Mouse (Mus musculus) CH12.LX (cell line): ENCODE measurements around the gene 9530053A07Rik. TPM values are rescaled to one million over a fixed set of nuclear protein-coding genes. Genes with fewer than 3 reads are reported as not detected.

Experiments used
- DNase-seq: peaks from one replicate; pipeline ENCODE4 v3.0.0-alpha.2; 2013; ENCODE audit errors: extremely low read depth
- H3K27ac ChIP-seq: 2 replicates; pipeline ENCODE4 v1.5.1; 2012; ENCODE audit warnings: low read depth, mild to moderate bottlenecking, control low read depth, moderate library complexity; ENCODE audit not compliant: insufficient read depth
- H3K27me3 ChIP-seq: replicated peaks from 2 replicates; pipeline ENCODE3; 2012; ENCODE audit warnings: inconsistent platforms
- H3K36me3 ChIP-seq, 2 experiments: replicated peaks in 1 of 2; 2 replicates each; pipeline versions ENCODE3 to v1.6.1; 2012; ENCODE audit warnings: inconsistent platforms in 1 of 2, low read length in 1 of 2, mild to moderate bottlenecking in 1 of 2, mixed read lengths in 1 of 2, moderate library complexity in 1 of 2; ENCODE audit not compliant: control insufficient read depth in 1 of 2, insufficient read depth in 1 of 2
- H3K4me1 ChIP-seq, 2 experiments: 2 replicates each; pipeline ENCODE4 v1.6.1; 2012; ENCODE audit warnings: inconsistent platforms in 1 of 2, moderate library complexity in 1 of 2; ENCODE audit not compliant: insufficient read depth in 2 of 2, control insufficient read depth in 1 of 2
- H3K4me2 ChIP-seq: 2 replicates; pipeline ENCODE4 v1.6.1; 2012; ENCODE audit warnings: low read depth, mild to moderate bottlenecking, control low read depth; ENCODE audit not compliant: poor library complexity, insufficient read depth, severe bottlenecking
- H3K4me3 ChIP-seq, 3 experiments: fragments of 150-350 bp in 1 of 3; sonication (generic) in 1 of 3; replicated peaks in 1 of 3; 2 replicates each; pipeline versions ENCODE3 to v1.5.1; 2011 to 2012; ENCODE audit warnings: low read depth in 2 of 3, low read length in 2 of 3, mild to moderate bottlenecking in 2 of 3, moderate library complexity in 2 of 3, control low read depth in 1 of 3, improper control_type of control experiment in 1 of 3, inconsistent platforms in 1 of 3, mixed read lengths in 1 of 3; ENCODE audit not compliant: poor library complexity in 1 of 3
- H3K79me2 ChIP-seq: replicated peaks from 2 replicates; pipeline ENCODE4 v1.6.1; 2012; ENCODE audit warnings: mild to moderate bottlenecking, moderate library complexity; ENCODE audit not compliant: control insufficient read depth, poor library complexity, insufficient read depth, severe bottlenecking; ENCODE audit errors: extremely low read depth
- H3K9ac ChIP-seq: 2 replicates; pipeline ENCODE4 v1.6.1; 2012; ENCODE audit warnings: low read depth, mild to moderate bottlenecking, control low read depth, moderate library complexity; ENCODE audit not compliant: insufficient read depth
- H3K9me3 ChIP-seq: replicated peaks from 2 replicates; pipeline ENCODE3; 2012; ENCODE audit warnings: low read length, inconsistent platforms, mixed read lengths
- BHLHE40 ChIP-seq: IDR thresholded peaks from 2 replicates; pipeline ENCODE4 v1.6.1; 2011; ENCODE audit warnings: mild to moderate bottlenecking, low read depth, low read length, improper control_type of control experiment
- CHD2 ChIP-seq: IDR thresholded peaks from 2 replicates; pipeline ENCODE4 v1.6.1; 2011; ENCODE audit warnings: low read length, improper control_type of control experiment
- CTCF ChIP-seq, 2 experiments: IDR thresholded peaks in 1 of 2; conservative IDR thresholded peaks in 1 of 2; 2 replicates each; pipeline ENCODE4 v1.5.1; 2011 to 2012; ENCODE audit warnings: low read depth in 2 of 2, low read length in 2 of 2, improper control_type of control experiment in 1 of 2, inconsistent platforms in 1 of 2, mild to moderate bottlenecking in 1 of 2, moderate library complexity in 1 of 2
- E2F4 ChIP-seq: IDR thresholded peaks from 2 replicates; pipeline ENCODE4 v1.6.1; 2011; ENCODE audit warnings: low read depth, low read length, improper control_type of control experiment; ENCODE audit not compliant: insufficient replicate concordance
- EP300 ChIP-seq: IDR thresholded peaks from 2 replicates; pipeline ENCODE4 v1.6.1; 2011; ENCODE audit warnings: low read length, improper control_type of control experiment
- ETS1 ChIP-seq: conservative IDR thresholded peaks from 2 replicates; pipeline ENCODE4 v1.6.1; 2012; ENCODE audit warnings: low read depth, mild to moderate bottlenecking, inconsistent platforms, low read length, improper control_type of control experiment, moderate library complexity
- GABPA ChIP-seq: IDR thresholded peaks from 2 replicates; pipeline ENCODE4 v1.6.1; 2012; ENCODE audit warnings: low read depth, low read length, improper control_type of control experiment, inconsistent platforms; ENCODE audit not compliant: insufficient replicate concordance
- HCFC1 ChIP-seq: IDR thresholded peaks from 2 replicates; pipeline ENCODE4 v1.6.1; 2012; ENCODE audit warnings: low read depth, mild to moderate bottlenecking, inconsistent platforms, low read length, improper control_type of control experiment
- IRF4 ChIP-seq: IDR thresholded peaks from 2 replicates; pipeline ENCODE4 v1.6.1; 2014; ENCODE audit warnings: low read depth, mild to moderate bottlenecking, inconsistent platforms, low read length, improper control_type of control experiment
- JUN ChIP-seq: IDR thresholded peaks from 2 replicates; pipeline ENCODE4 v1.6.1; 2011; ENCODE audit warnings: low read depth, mild to moderate bottlenecking, low read length, improper control_type of control experiment, moderate library complexity; ENCODE audit not compliant: insufficient read depth
- KAT2A ChIP-seq: IDR thresholded peaks from 2 replicates; pipeline ENCODE4 v1.6.1; 2012; ENCODE audit warnings: low read length, improper control_type of control experiment, inconsistent platforms; ENCODE audit not compliant: insufficient replicate concordance
- MAFK ChIP-seq: IDR thresholded peaks from 2 replicates; pipeline ENCODE4 v1.6.1; 2011; ENCODE audit warnings: low read length, improper control_type of control experiment; ENCODE audit not compliant: insufficient replicate concordance
- MAX ChIP-seq: IDR thresholded peaks from 2 replicates; pipeline ENCODE4 v1.6.1; 2011; ENCODE audit warnings: low read length, improper control_type of control experiment
- MAZ ChIP-seq: IDR thresholded peaks from 2 replicates; pipeline ENCODE4 v1.6.1; 2012; ENCODE audit warnings: low read depth, mild to moderate bottlenecking, inconsistent platforms, low read length, improper control_type of control experiment, moderate library complexity
- MEF2A ChIP-seq: IDR thresholded peaks from 2 replicates; pipeline ENCODE4 v1.6.1; 2014; ENCODE audit warnings: low read depth, mild to moderate bottlenecking, inconsistent platforms, low read length, improper control_type of control experiment, borderline replicate concordance
- MYC ChIP-seq: IDR thresholded peaks from 2 replicates; pipeline ENCODE4 v1.6.1; 2011; ENCODE audit warnings: low read depth, mild to moderate bottlenecking, improper control_type of control experiment, low read length
- RCOR1 ChIP-seq: conservative IDR thresholded peaks from 2 replicates; pipeline ENCODE4 v1.6.1; 2012; ENCODE audit warnings: low read depth, mild to moderate bottlenecking, inconsistent platforms, low read length, improper control_type of control experiment
- SIN3A ChIP-seq: IDR thresholded peaks from 2 replicates; pipeline ENCODE4 v1.6.1; 2012; ENCODE audit warnings: low read length, improper control_type of control experiment, inconsistent platforms
- SMC3 ChIP-seq: IDR thresholded peaks from 2 replicates; pipeline ENCODE4 v1.6.1; 2011; ENCODE audit warnings: low read depth, low read length, improper control_type of control experiment
- TBP ChIP-seq: conservative IDR thresholded peaks from 2 replicates; pipeline ENCODE4 v1.6.1; 2011; ENCODE audit warnings: low read depth, low read length, improper control_type of control experiment
- UBTF ChIP-seq: IDR thresholded peaks from 2 replicates; pipeline ENCODE4 v1.6.1; 2012; ENCODE audit warnings: low read depth, mild to moderate bottlenecking, inconsistent platforms, low read length, improper control_type of control experiment, moderate library complexity
- USF1 ChIP-seq: IDR thresholded peaks from 2 replicates; pipeline ENCODE4 v1.6.1; 2014; ENCODE audit warnings: low read depth, mild to moderate bottlenecking, inconsistent platforms, low read length, improper control_type of control experiment
- ZMIZ1 ChIP-seq: IDR thresholded peaks from 2 replicates; pipeline ENCODE4 v1.6.1; 2012; ENCODE audit warnings: low read depth, mild to moderate bottlenecking, inconsistent platforms, low read length, improper control_type of control experiment
- ZNF384 ChIP-seq: IDR thresholded peaks from 2 replicates; pipeline ENCODE4 v1.6.1; 2012; ENCODE audit warnings: low read depth, low read length, improper control_type of control experiment, inconsistent platforms
- dilution Hi-C: fragments of 300-500 bp; cut with MboI; formaldehyde crosslinking; loops from 2 replicates; pipeline ENCODE4 v1.14.3; 2020; ENCODE audit warnings: low sequenced_read_pairs; ENCODE audit not compliant: extremely low pct_unique_long_range_greater_than_20kb, extremely low pct_ligation_motif_present
- in situ Hi-C: fragments of 300-500 bp; cut with MboI; formaldehyde crosslinking; loops from 3 replicates; pipeline ENCODE4 v1.14.3; 2019; ENCODE audit warnings: low sequenced_read_pairs, low pct_ligation_motif_present, low pct_unique_long_range_greater_than_20kb, mixed read lengths
- polyA plus RNA-seq: library from polyadenylated mRNA; unstranded; fragments of >175 nt; gene quantifications from 2 replicates; pipeline ENCODE4 v1.2.1, GENCODE M21; 2012; ENCODE audit warnings: low read depth; ENCODE audit not compliant: insufficient read length
- total RNA-seq, 2 experiments: library from RNA; depleted of rRNA; stranded (reverse); fragments of 300-350 nt in 1 of 2; fragments of >200 nt in 1 of 2; gene quantifications; 2 replicates each; pipeline ENCODE4 v1.2.3; 2012 to 2014

9530053A07Rik gene
- total and polyA plus RNA-seq, 3 experiments, result 0.03 to 0.64 (median 0.05) TPM

GRCm38 (mm10) chr7:28206044-28206600 is 76.9 kb downstream of the 9530053A07Rik start:
- Histone ChIP-seq H3K4me2 (no peak overlapping the region), H3K27me3 (no peaks in the 10 kb centered on the region), H3K4me3 (no peak overlapping the region), H3K9me3 (peaks cover 6% of the 10 kb centered on the region), H3K4me1 (no peaks in the 10 kb centered on the region; a peak in 1 of 4 replicates), H3K36me3 (no peaks in the 10 kb centered on the region), H3K79me2 (no peaks in the 10 kb centered on the region), H3K27ac (no peak overlapping the region), H3K9ac (no peak overlapping the region)
- no peak for DNase-seq
- dilution Hi-C loops (no loop called here), in situ Hi-C loops (no loop called here)
- TF ChIP-seq E2F4 (no peak), RCOR1 (no peak), ZNF384 (no peak), ZMIZ1 (no peak), MAFK (no peak), CTCF (conservative IDR thresholded peaks at IDR 0.05 in 1 of 2, IDR thresholded peaks at IDR 0.05 in 1 of 2; ENCODE audit: low read depth in 2 of 2, low read length in 2 of 2) (no peak), TBP (no peak), CHD2 (no peak), MAX (no peak), ETS1 (no peak), JUN (no peak), MYC (no peak), HCFC1 (no peak), GABPA (no peak), SIN3A (no peak), SMC3 (no peak), IRF4 (no peak), BHLHE40 (no peak), MEF2A (no peak)

GRCm38 (mm10) chr7:28208396-28208987 is 79.2 kb downstream of the 9530053A07Rik start:
- Histone ChIP-seq H3K27me3 (no peaks in the 10 kb centered on the region), H3K9ac (peak overlapping the region; percentile 82; the same call in 1 of the 2 replicates), H3K4me3 (peak overlapping the region; percentile 12 to 59 (median 37)), H3K9me3 (peaks cover 3% of the 10 kb centered on the region), H3K4me2 (peak overlapping the region; percentile 90), H3K36me3 (no peaks in the 10 kb centered on the region)
- in situ Hi-C loops, result no loop called here
- DNase-seq, result peak; percentile 7
- dilution Hi-C loops, result no loop called here
- TF ChIP-seq JUN (no peak), KAT2A (no peak), EP300 (no peak), MAZ (no peak), MAFK (no peak), TBP (no peak), UBTF (no peak), GABPA (no peak), ETS1 (no peak), USF1 (no peak), SIN3A (no peak), HCFC1 (no peak)
- TF ChIP-seq, all 38 proteins: peak for 0
- Histone ChIP-seq H3K27ac (no peak overlapping the region), H3K79me2 (no peaks in the 10 kb centered on the region), H3K4me1 (no peaks in the 10 kb centered on the region)
